Mouse (Mus musculus): ENCODE results near the gene Tmem175. TPM values are rescaled to one million over a fixed set of nuclear protein-coding genes. Genes with fewer than 3 reads are reported as not detected.

The Tmem175 gene
- polyA plus RNA-seq, 2 experiments: 8.2 to 12.8 TPM

GRCm38 (mm10) chr5:108691152-108691551 is 61.6 kb downstream of the Tmem175 start:
- WGBS (ENCODE audit: insufficient replicate concordance): 53% methylated on average over 4 of the region's 4 CpGs
- no peak for DNase-seq (ENCODE audit: low read depth in 3 of 3, low spot score in 3 of 3)
- Histone ChIP-seq H3K27me3 (ENCODE audit: control insufficient read depth, insufficient read depth, low read length) (no peaks in the 10 kb centered on the region), H3K4me3 (ENCODE audit: insufficient read depth in 1 of 2, low read depth in 2 of 2, low read length in 2 of 2) (no peak overlapping the region), H3K9me3 (ENCODE audit: control insufficient read depth, low read length) (no peaks in the 10 kb centered on the region), H3K27ac (no peak overlapping the region), H3K36me3 (replicated peaks; ENCODE audit: control insufficient read depth, insufficient read depth, low read depth) (no peaks in the 10 kb centered on the region), H3K9ac (replicated peaks) (no peak overlapping the region), H3K4me2 (ENCODE audit: low read depth) (no peak overlapping the region), H3K4me1 (replicated peaks; ENCODE audit: control insufficient read depth in 2 of 2, insufficient read depth in 2 of 2, low read length in 1 of 2) (peaks cover 0 to 21% of the 10 kb centered on the region in 2 experiments; a peak in 3 of 4 replicates)
- ATAC-seq (ENCODE audit: insufficient read depth): no peak
- TF ChIP-seq EP300 (IDR thresholded peaks at IDR 0.05; ENCODE audit: low read depth) (no peak), CTCF (IDR thresholded peaks at IDR 0.05; ENCODE audit: low read depth) (peak; percentile 54)

- peak within 1 kb of the TSS; percentile 67 to 85 for H3K4me3 ChIP-seq (ENCODE audit: insufficient read depth in 1 of 2, low read depth in 2 of 2, low read length in 2 of 2)
- no peaks in the 10 kb centered on the region for H3K9me3 ChIP-seq (ENCODE audit: control insufficient read depth, low read length)
- peak in 1 of 3 experiments; percentile 65 for DNase-seq (ENCODE audit: low read depth in 3 of 3, low spot score in 3 of 3)
- TF ChIP-seq CTCF (IDR thresholded peaks at IDR 0.05; ENCODE audit: low read depth): peak; percentile 85
- TF ChIP-seq EP300 (IDR thresholded peaks at IDR 0.05; ENCODE audit: low read depth): no peak
- peak within 1 kb of the TSS; percentile 88 for H3K4me2 ChIP-seq (ENCODE audit: low read depth)
- H3K27me3 ChIP-seq (ENCODE audit: control insufficient read depth, insufficient read depth, low read length): no peaks in the 10 kb centered on the region
- peak within 1 kb of the TSS; percentile 43 for H3K9ac ChIP-seq (replicated peaks)
- no peak for ATAC-seq (ENCODE audit: insufficient read depth)
- 2% methylated on average over 16 of the region's 18 CpGs for WGBS (ENCODE audit: insufficient replicate concordance)
- H3K27ac ChIP-seq: no peak within 1 kb of the TSS; the same call in 1 of the 2 replicates
- no peaks in the 10 kb centered on the region for H3K36me3 ChIP-seq (replicated peaks; ENCODE audit: control insufficient read depth, insufficient read depth, low read depth)
- H3K4me1 ChIP-seq (replicated peaks; ENCODE audit: control insufficient read depth in 2 of 2, insufficient read depth in 2 of 2, low read length in 1 of 2): peaks cover 0 to 21% of the 10 kb centered on the region in 2 experiments; a peak in 3 of 4 replicates
These were observed 62.7 kb downstream of the Tmem175 start, which contains the start of gene Fgfrl1 for GRCm38 (mm10) chr5:108692271-108692670. Fgfrl1 (plus strand) TSS chr5:108692382.

- Histone ChIP-seq H3K4me1 (replicated peaks; ENCODE audit: control insufficient read depth in 2 of 2, insufficient read depth in 2 of 2, low read length in 1 of 2) (peaks cover 0 to 21% of the 10 kb centered on the region in 2 experiments; a peak in 3 of 4 replicates), H3K27ac (no peak overlapping the region), H3K36me3 (replicated peaks; ENCODE audit: control insufficient read depth, insufficient read depth, low read depth) (no peaks in the 10 kb centered on the region), H3K9me3 (ENCODE audit: control insufficient read depth, low read length) (no peaks in the 10 kb centered on the region), H3K27me3 (ENCODE audit: control insufficient read depth, insufficient read depth, low read length) (no peaks in the 10 kb centered on the region), H3K9ac (replicated peaks) (peak overlapping the region; percentile 82), H3K4me3 (ENCODE audit: insufficient read depth in 1 of 2, low read depth in 2 of 2, low read length in 2 of 2) (peak overlapping the region; percentile 85 to 87), H3K4me2 (ENCODE audit: low read depth) (peak overlapping the region; percentile 88)
- peak; percentile 93 for ATAC-seq (ENCODE audit: insufficient read depth)
- WGBS (ENCODE audit: insufficient replicate concordance): 1% methylated on average over 36 of the region's 43 CpGs
- DNase-seq (ENCODE audit: low read depth in 3 of 3, low spot score in 3 of 3): peak; percentile 85 to 88 (median 87)
- TF ChIP-seq CTCF (IDR thresholded peaks at IDR 0.05; ENCODE audit: low read depth): no peak
- TF ChIP-seq EP300 (IDR thresholded peaks at IDR 0.05; ENCODE audit: low read depth): no peak
These were observed 64.3 kb downstream of the Tmem175 start for GRCm38 (mm10) chr5:108693872-108694288.

- Histone ChIP-seq H3K36me3 (replicated peaks; ENCODE audit: control insufficient read depth, insufficient read depth, low read depth) (no peaks in the 10 kb centered on the region), H3K27me3 (ENCODE audit: control insufficient read depth, insufficient read depth, low read length) (no peaks in the 10 kb centered on the region), H3K9ac (replicated peaks) (peak overlapping the region; percentile 82), H3K4me2 (ENCODE audit: low read depth) (peak overlapping the region; percentile 88), H3K9me3 (ENCODE audit: control insufficient read depth, low read length) (no peaks in the 10 kb centered on the region), H3K4me3 (ENCODE audit: insufficient read depth in 1 of 2, low read depth in 2 of 2, low read length in 2 of 2) (peak overlapping the region; percentile 70 to 85), H3K27ac (peak overlapping the region; percentile 26; the same call in 1 of the 2 replicates), H3K4me1 (replicated peaks; ENCODE audit: control insufficient read depth in 2 of 2, insufficient read depth in 2 of 2, low read length in 1 of 2) (peaks cover 0 to 21% of the 10 kb centered on the region in 2 experiments; a peak in 3 of 4 replicates)
- no peak for DNase-seq (ENCODE audit: low read depth in 3 of 3, low spot score in 3 of 3)
- WGBS (ENCODE audit: insufficient replicate concordance): under 1% methylated on average over 99 of the region's 99 CpGs
- peak; percentile 65 for ATAC-seq (ENCODE audit: insufficient read depth)
- TF ChIP-seq CTCF (IDR thresholded peaks at IDR 0.05; ENCODE audit: low read depth): no peak
- no peak for TF ChIP-seq EP300 (IDR thresholded peaks at IDR 0.05; ENCODE audit: low read depth)
These were observed 65.0 kb downstream of the Tmem175 start for GRCm38 (mm10) chr5:108694352-108695261.

- Histone ChIP-seq H3K27ac (no peak overlapping the region), H3K9ac (replicated peaks) (no peak overlapping the region), H3K4me3 (ENCODE audit: insufficient read depth in 1 of 2, low read depth in 2 of 2, low read length in 2 of 2) (no peak overlapping the region), H3K27me3 (ENCODE audit: control insufficient read depth, insufficient read depth, low read length) (no peaks in the 10 kb centered on the region), H3K9me3 (ENCODE audit: control insufficient read depth, low read length) (no peaks in the 10 kb centered on the region), H3K4me1 (replicated peaks; ENCODE audit: control insufficient read depth in 2 of 2, insufficient read depth in 2 of 2, low read length in 1 of 2) (peaks cover 0 to 26% of the 10 kb centered on the region in 2 experiments; a peak in 3 of 4 replicates), H3K36me3 (replicated peaks; ENCODE audit: control insufficient read depth, insufficient read depth, low read depth) (no peaks in the 10 kb centered on the region), H3K4me2 (ENCODE audit: low read depth) (no peak overlapping the region)
- TF ChIP-seq EP300 (IDR thresholded peaks at IDR 0.05; ENCODE audit: low read depth): no peak
- no peak for TF ChIP-seq CTCF (IDR thresholded peaks at IDR 0.05; ENCODE audit: low read depth)
- DNase-seq (ENCODE audit: low read depth in 3 of 3, low spot score in 3 of 3) (no peak), ATAC-seq (ENCODE audit: insufficient read depth) (no peak)
- WGBS (ENCODE audit: insufficient replicate concordance): 86% methylated on average over 12 of the region's 12 CpGs
These were observed 66.3 kb downstream of the Tmem175 start for GRCm38 (mm10) chr5:108695861-108696260.
